Mouse (Mus musculus): ENCODE measurements around the gene Cfb.

DNA sequence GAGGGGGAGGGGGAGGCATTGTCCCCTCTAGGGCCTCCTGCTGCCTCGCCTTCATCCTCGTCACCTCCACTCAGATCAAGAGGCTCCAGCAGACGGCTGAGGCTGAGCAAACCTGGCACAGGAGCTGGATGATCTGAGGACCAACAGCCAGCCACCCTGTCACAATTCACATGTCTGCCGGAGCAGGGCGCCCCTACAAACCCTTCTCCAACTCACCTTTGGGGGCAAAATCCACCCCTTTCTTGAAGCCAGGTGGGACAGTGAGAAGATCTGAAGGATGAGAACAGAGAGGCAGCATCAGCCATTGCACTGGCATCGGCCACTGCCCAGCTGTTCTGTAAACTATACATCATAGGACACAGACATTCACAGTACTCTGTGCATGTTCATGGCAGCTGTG, 15.1 kb downstream of the Cfb start:
- TF ChIP-seq CTCF (conservative IDR thresholded peaks at IDR 0.05 in 1 of 2, IDR thresholded peaks at IDR 0.05 in 1 of 2; ENCODE audit: low read depth in 2 of 2, low read length in 2 of 2) (no peak), POLR2A (IDR thresholded peaks at IDR 0.05; ENCODE audit: low read depth, low read length) (no peak), NELFE (IDR thresholded peaks at IDR 0.05; ENCODE audit: low read depth, low read length) (no peak), JUND (conservative IDR thresholded peaks at IDR 0.05; ENCODE audit: low read depth, low read length) (no peak), HCFC1 (IDR thresholded peaks at IDR 0.05; ENCODE audit: low read depth, low read length) (no peak), RCOR1 (conservative IDR thresholded peaks at IDR 0.05; ENCODE audit: low read depth, low read length) (no peak), RAD21 (IDR thresholded peaks at IDR 0.05; ENCODE audit: low read depth, low read length) (no peak), KAT2A (IDR thresholded peaks at IDR 0.05; ENCODE audit: insufficient replicate concordance, low read length) (no peak), TBP (conservative IDR thresholded peaks at IDR 0.05; ENCODE audit: low read depth, low read length) (no peak), CHD1 (IDR thresholded peaks at IDR 0.05; ENCODE audit: low read depth, low read length) (no peak), TCF12 (IDR thresholded peaks at IDR 0.05; ENCODE audit: low read depth, low read length) (no peak)
